Mouse (Mus musculus): ENCODE data around the gene Pmpcb.

GRCm38 (mm10) chr5:21739881-21740280 is 2.9 kb downstream of the Pmpcb start:
- TF ChIP-seq TAL1 (IDR thresholded peaks at IDR 0.05; ENCODE audit: low read length) (no peak), GATA1 (IDR thresholded peaks at IDR 0.05; ENCODE audit: low read length) (no peak)

All from erythroblast, embryonic 14.5 days (primary cell).